Mouse (Mus musculus) olfactory bulb, adult 2 months (tissue): ENCODE data around the gene St3gal5.

Experiments
- CTCF ChIP-seq: fragments of 200-500 bp; IDR thresholded peaks from 2 replicates; pipeline ENCODE4 v1.5.1; 2012; ENCODE audit warnings: low read depth, mild to moderate bottlenecking, low read length, moderate library complexity; ENCODE audit not compliant: insufficient read depth
- POLR2A ChIP-seq: fragments of 200-500 bp; IDR thresholded peaks from 2 replicates; pipeline ENCODE4 v1.6.1; 2012; ENCODE audit warnings: mild to moderate bottlenecking, low read depth, low read length, moderate library complexity; ENCODE audit not compliant: insufficient read depth

- TF ChIP-seq POLR2A (no peak), CTCF (no peak)
These were observed 23.6 kb upstream of the St3gal5 start for GRCm38 (mm10) chr6:72073781-72074180.
